Mouse (Mus musculus) layer of hippocampus, postnatal 14 days (tissue): Measurements from ENCODE around the gene Ypel5. TPM values are rescaled to one million over a fixed set of nuclear protein-coding genes. Genes with fewer than 3 reads are reported as not detected.

ENCODE experiments used
- DNase-seq, 2 experiments: peaks; one replicate each; pipeline ENCODE4 v3.0.0; 2021 to 2022; ENCODE audit warnings: low spot score in 2 of 2, mixed read lengths in 1 of 2
- total RNA-seq, 2 experiments: library from RNA; stranded (reverse); gene quantifications; 2 replicates each; pipeline ENCODE4 v1.2.3; 2021

The Ypel5 gene
- total RNA-seq, 2 experiments from 2014 or later = 62.9 to 66.0 TPM

DNA sequence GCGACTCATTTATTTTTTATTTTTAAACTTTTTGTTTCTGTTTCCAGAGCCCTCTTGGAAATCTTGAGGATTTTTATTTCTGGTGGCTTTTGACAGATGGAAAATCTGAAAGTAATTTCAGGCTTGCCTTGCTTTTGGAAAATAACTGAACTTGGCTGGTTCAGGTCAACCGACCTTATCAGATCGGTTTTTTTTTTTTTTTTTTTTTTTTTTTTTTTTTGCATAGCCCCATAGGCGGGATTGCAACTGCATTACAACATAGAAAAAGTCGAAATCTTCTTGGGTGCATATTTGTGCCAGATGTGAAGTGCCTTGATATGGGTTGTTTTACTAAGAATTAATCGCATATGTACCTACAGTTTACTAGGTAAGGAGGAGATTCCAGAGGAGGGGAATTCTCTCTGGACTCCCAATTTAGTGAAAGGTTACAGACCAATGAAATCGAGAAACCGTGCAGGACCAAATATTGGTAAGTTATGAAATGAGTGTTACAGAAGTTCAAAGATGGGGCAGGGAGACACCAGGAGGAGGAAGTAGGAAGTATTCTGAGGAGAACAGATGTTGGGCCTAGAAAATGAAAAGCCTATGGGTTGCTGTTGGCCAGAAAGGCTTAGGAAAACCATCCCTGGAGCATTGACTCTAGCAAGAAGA is 1.7 kb downstream of the Ypel5 start:
- no peak for DNase-seq

GRCm38 (mm10) chr17:72839000-72839399 is 2.7 kb downstream of the Ypel5 start:
- no peak for DNase-seq

- DNase-seq = no peak
Observed at GRCm38 (mm10) chr17:72844393-72844792, 8.1 kb downstream of the Ypel5 start.

- DNase-seq = no peak
Observed at GRCm38 (mm10) chr17:72844949-72845490, 8.8 kb downstream of the Ypel5 start.

DNA sequence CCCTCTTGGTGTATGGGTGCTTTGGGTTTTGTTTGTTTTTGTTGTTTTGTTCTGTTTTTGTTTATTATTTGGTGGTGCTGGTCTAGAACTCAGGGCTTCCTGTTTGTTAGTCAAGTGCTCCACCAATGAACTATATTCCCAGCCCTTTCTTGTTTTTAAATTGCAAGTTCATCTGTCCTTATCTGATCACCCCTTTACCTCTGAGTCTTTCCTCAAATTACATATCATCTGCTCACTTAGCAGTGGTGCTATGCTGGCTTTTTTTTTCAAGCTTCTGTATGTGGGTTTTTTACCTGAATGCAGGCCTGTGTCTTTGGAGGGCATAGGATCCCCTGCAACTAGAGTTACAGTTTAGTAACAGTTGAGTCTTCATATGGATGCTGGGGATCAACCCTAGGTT is 9.3 kb downstream of the Ypel5 start:
- no peak for DNase-seq

GRCm38 (mm10) chr17:72855298-72855697 is 19.0 kb downstream of the Ypel5 start:
- DNase-seq = no peak

GRCm38 (mm10) chr17:72857677-72858633 is 21.7 kb downstream of the Ypel5 start:
- DNase-seq = peak; percentile 71 to 77

DNA sequence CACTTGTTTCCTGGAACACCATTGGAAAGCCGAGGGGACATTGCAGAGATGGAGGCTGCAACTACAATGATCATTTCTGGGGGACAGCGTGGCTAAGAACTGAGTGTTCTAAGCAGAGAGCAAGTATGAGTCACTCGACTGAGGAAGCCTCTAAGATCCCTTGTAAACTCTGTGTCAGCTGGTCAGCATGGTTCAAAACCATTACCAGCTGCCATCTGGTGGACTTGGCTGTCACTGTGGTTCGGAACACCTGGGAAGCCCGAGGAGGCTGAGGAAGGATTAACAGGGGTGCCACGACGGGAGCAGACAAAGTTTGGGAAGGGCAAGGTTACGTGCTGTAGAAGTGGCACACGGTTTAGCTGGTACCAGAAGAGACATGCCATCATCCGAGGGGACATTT is 27.0 kb downstream of the Ypel5 start:
- no peak for DNase-seq

GRCm38 (mm10) chr17:72866624-72867245 is 30.5 kb downstream of the Ypel5 start:
- no peak for DNase-seq

DNA sequence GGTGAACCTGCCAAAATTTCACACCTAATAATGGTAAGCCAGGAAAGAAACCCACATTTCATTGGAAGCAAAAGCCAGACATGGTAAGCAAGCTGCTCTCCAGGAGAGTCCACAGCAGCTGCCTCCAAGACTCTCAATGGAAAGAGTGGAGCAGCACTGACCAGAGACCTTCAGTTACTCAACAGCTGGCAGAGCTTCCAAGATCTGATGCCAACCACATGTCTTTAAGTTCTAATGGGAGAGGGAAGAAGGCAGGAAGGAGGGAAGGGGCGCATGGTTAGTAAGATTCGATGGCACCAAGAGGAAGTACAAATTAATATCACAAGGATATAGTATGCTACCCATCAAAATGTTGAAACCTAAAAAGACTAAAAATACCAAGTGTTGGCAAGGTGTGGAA is 31.9 kb downstream of the Ypel5 start:
- DNase-seq = no peak

DNA sequence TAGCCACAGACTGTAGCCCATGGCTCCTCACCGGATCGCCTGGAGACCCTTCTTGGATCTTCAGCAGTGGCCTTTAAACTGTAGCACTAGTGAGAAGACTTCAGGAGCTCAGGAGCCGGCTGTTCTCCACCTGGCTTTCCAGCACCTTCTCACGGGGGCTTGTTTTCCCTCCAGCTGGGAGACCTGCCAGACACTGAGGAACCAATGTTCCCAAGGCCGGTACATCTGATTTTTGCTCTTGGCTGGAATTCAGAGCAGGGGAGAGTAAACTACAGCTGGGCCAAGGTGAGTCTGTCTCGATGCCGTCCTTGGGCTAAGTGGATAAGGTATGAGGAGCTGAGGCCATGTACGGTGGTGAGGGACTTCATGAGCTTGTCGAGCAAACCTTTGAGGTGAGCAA is 42.7 kb downstream of the Ypel5 start:
- no peak for DNase-seq

DNA sequence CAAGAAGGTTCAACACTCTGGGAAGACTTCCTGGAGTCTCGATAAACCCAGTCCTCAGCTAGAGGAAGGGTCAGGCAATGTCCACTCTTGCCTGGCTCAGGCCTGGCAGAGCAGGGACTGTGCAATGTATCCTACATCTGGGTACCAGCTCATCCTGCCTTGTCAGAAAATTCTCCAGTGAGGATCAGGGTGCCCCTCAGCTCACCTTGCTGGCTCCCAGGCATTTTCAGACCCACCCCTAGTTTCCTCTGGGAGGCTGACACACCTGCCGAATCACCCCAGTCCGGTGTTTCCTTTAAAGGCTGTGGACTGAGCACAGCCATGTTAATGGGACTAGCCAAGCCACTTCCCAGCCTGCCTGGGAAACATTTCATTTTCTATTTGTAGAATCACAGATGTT is 43.9 kb downstream of the Ypel5 start:
- no peak for DNase-seq

DNA sequence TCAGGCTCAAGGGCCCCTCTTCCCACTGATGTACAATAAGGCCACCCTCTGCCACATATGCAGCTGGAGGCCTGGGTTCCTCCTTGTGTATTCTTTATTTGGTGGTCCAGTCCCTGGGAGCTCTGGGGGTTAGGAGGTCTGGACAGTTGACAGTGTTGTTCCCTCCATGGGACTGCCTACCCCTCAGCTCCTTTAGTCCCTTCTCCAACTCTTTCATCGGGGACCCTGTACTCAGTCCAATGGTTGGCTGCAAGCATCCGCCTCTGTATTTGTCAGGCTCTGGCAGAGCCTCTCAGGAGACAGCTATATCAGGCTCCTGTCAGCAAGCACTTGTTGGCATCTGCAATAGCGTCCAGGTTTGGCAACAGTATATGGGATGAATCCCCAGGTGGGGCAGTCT is 44.8 kb downstream of the Ypel5 start:
- no peak for DNase-seq

DNA sequence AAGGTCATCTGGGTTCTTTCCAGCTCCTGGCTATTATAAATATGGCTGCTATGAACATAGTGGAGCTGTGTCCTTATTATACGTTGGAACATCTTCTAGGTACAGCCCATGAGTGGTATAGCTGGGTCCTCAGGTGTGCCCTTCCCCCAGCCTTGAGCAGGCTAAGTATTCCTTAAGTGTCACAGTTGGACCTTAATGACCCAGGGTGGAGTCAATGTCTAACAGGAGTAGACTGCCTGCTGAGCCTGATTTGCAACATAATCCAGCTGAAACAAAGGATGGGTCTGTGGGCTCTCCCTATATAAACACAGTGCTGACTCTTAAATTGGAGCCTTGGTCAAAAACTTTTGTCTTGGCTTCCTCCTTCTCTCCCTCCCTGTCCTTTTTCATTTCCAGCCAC is 45.6 kb downstream of the Ypel5 start:
- no peak for DNase-seq

DNA sequence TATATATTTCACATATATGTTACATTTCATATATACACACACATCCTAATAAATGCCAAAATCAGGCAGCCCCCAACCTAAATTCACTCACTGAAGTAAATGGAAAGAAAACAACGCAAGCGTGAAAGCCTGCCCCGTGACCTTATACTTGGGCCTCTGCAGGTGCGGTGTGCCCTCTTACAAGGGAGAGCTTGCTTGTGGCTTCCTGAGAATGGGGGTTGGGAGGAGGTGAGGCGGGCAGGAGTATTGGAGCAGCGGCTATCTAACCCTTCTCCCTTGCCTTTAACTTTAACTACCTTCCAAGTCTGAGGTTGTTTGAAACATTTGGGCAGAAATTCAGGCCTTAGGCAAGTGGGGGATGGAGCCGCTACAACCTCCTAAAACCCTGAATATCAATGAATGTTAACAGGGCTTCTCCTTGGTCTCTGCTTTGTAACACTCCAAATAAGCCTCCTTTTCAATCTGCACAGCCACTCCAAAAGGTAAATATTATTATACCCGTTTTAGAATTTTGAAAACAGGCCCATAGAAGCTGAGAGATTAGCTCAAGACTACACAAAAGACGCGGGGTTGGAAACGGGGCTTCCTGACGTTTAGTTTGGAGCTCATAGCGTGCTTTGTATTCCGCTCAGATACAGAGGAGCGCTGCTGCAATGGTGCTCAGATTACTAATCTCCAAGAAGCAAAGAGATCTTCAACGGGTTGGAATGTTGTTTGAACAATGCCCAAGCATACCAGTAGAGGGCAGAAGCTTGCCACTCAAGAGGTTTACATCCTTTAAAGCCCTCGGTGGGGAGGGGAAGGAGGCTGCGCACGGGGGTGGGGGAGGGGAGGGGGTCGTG is 53.5 kb downstream of the Ypel5 start:
- DNase-seq = peak; percentile 80 to 92

DNA sequence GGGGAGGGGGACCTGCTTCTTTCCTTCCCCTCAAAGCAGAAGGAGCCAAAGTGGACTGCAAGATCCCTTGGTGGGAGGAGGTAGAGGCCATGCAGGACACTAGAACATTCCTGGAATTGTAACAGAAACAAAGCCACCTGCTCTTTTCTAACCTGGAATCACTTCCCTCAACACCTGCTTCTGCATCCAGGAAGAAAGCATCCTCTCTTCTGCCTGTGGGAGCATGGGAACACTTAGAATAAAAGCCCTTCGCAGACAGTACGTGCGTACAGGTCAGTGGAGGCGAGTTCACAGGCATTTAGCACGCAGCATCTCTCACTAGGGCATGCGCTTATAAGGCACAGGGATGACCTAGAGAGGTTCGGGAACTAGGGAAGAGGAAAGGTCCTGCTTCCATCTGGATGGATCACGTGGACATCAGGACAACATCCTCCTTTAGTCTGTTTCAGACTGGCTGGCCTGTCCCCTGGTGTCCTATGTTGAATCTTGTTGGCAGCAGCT is 54.2 kb downstream of the Ypel5 start:
- DNase-seq = peak in 1 of 2 experiments; percentile 12

DNA sequence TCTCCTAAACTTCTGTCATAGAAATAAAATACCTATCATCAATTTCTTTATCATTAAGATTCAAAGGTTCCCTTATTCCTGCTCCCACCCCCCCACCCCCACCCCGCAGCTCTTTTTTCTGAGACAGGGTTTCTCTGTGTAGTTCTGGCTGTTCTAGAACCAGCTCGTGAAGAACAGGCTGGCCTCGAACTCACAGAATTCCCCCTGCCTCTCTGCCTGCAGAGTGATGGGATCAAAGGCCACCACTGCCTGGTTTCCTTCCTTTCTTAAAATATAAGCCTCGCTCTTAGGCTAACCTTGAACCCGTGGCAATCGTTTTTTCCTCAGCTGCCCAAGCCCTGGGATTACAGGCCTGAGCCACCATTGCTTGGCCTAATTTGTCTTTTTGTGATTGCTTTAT is 55.3 kb downstream of the Ypel5 start:
- no peak for DNase-seq

- no peak for DNase-seq
Observed at GRCm38 (mm10) chr17:72895506-72895905, 59.3 kb downstream of the Ypel5 start.

DNA sequence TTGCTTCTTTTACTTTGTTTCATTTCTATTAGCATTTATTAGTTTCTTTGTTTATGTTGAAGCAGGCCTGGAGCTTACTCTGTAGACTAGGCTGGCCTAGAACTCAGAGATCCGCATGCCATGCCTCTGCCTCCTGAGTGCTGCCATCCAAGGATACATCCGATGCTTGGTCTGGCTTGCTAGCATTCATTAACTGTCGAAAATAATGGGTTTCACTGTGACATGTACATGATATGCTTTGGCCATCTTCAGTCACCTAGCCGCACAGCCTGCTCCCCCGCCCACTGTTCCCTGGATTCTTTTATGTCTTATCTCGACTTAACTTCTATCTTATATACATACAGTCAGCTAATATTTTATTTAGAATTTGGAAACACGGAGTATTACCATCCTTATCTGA is 60.8 kb downstream of the Ypel5 start:
- no peak for DNase-seq

- no peak for DNase-seq
Observed at GRCm38 (mm10) chr17:72897961-72898360, 61.7 kb downstream of the Ypel5 start.

DNA sequence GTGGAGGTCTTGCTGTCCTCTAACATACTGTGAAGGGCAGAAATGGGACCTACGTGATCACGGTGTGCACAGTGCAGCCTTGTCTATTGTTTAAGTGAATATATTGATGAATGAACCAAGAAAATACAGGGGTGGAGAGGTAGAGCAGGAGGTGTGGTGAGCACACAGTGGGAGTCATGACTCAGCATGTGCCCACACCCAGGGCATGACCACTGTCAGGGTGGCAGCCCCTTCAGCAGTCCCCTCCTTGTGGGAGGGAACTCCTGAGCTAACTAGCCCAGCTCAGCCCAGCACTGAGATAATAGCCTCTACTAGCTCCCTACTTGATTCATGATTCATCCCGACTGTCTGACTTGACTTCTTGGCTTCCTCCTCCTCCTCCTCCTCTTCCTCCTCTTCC is 62.5 kb downstream of the Ypel5 start:
- DNase-seq = no peak
